Mouse (Mus musculus): ENCODE results near the gene Rnf41.

The Rnf41 gene

DNA sequence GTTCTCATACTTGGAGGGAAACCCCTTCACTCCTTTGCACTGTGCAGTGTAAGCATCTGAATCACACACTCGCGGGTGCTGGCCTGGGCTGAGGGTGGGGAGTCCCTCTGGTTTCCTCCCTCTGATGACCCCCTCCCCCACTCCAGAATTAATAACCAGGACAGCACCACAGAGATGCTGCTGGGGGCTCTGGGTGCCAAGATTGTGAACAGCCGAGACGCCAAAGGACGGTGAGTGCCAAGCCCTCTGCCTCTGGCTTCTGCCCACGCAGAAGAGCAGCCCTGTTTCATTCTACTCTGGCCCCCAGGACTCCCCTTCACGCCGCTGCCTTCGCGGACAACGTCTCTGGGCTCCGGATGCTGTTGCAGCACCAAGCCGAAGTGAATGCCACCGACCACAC lies 22.5 kb upstream of the Rnf41 start:
- DNase-seq, result no peak

DNA sequence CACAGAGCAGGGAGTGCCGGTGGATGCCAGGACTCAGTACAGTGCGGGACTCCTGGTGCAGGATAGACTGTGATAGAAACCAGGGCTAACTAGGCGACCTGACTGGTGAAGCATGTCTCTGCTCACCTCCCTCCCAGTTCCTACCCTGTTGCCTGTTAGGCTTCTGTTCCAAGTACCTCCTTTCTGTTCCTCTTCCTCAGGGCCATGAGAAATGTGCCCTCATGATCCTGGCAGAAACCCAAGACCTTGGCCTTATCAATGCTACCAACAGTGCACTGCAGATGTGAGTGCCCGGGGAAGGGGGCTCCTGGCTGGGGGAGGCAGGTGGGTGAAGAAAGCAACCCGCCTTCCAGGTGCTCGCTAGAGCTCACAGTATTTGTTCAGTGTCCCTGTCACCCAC lies 21.9 kb upstream of the Rnf41 start:
- DNase-seq, result no peak

DNA sequence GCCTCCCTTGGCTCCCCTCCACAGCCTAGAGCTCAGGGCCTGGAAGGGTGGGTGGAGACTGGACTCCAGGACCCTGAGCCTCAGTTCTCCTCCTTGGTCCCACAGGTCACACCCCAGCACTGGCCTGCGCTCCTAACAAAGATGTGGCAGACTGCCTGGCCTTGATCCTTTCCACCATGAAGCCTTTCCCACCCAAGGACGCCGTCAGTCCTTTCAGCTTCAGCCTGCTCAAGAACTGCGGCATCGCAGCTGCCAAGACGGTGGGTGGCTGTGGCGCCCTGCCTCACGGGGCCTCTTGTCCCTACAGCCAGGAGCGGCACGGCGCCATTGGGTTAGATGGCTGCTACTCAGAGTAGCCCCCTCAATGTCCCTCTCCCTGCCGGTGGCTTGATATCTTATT lies 21.1 kb upstream of the Rnf41 start:
- no peak for DNase-seq

DNA sequence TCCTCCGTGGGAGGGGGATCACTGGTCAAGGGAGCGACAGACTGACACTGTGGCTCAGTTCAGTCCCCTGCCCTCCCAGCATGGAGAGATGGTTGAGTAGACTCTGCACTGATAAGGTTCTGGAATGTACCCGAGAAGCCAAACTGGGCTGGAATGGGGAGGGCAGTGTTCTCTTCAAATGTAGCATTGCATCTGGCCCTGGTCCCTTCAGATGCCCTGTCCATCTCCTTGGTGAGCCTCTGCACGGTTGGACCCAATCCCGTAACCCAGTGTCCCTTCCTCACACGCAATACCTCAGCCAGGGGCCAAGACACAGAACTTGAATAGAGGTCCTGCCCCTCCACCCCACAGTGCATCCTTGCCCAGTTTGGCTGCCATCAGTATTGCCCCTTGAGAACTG lies 19.6 kb upstream of the Rnf41 start:
- DNase-seq, result no peak

DNA sequence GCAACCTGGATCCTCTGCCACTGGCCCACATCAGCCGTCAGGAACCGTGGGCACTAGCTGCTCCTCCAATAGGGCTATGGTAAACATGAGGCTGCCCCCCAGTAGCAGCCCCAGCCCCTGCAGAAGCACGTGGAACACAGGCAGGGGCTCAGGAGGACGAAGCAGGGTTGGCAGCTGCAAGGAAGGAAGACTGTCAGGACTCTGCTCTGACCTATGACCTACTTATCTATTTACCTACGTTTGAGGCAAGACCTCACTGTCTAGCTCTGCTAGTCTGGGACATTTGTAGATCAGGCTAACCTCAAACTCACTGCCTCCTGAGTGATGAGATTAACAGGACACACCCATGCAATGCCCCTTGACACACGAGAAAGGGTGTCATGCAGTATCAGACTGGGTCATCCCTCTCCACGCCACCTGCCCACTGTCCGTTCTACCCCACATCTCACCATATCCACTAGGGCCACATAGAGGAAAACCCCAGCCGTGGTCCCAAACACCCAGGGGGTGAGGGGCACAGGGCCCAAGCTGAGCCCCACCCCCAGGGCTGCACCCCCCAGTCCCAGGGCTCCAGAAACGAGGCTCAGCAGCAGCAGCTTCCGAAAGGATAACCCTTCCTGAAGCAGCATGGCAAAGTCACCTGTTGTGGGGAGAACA lies 15.3 kb upstream of the Rnf41 start:
- no peak for DNase-seq

DNA sequence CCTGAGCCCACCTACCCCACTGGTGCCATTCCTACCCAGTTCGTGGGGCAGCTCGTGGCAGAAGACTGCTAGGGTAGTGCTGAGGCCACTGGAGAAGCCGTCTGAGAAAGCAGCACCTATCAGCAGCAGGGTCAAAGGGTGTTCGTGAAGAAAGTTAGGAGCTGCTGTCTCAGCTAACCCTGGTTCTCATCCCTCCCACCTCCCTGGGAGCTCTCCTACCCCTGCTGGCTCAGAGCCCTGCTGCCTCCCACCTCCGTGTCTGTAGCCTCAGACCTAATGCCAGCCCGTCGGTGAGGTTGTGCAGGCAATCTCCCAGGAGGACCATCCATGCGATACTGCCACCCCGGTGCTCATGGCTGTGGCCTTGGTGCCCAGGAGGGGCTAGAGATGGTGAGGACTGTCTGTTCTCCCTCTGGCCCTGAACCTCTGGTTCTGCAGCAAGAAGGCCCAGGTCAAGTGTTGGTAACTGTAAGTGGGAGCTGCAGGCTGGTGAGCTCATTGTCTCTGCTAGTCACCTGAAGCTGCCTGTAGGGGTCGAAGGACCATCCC lies 14.7 kb upstream of the Rnf41 start:
- no peak for DNase-seq

DNA sequence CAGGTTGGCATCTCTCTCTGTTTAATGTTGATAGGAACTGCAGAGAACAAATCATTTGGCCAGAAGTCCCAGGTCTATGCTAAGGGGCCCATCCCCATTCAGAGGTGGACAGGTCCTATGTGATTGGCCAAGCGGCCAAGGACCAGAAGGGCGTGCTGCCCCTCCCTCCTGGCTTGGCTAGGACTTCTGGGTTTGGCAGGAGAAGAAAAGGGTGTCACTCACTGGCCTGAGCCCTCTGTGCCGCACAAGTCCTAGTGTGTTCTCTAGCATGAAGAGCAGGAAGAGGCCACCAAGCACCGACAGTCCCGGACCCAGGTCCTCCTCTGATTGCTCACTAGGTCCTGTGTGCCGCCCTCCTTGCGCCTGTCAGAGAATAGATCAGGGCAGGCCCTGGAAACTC lies 14.0 kb upstream of the Rnf41 start:
- DNase-seq, result no peak

DNA sequence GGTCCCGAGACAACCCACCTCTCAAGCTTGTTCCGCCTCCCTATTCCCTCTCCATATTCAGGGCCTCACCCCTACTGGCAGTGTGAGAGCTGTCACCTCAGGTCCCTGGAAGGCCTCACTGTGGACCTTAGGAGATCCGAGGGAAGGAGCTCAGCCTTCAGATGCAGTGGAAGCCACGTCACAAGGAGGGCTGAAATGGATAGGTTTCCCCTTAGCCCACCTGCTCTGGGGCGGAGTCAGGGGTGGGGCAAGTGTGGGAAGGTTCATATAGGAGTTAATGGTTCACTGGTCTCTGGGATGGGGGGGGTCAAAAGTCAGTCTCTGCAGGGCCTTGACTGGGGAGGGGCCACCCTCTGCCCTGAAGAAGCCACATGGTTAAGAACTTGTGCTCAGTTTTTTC lies 11.1 kb upstream of the Rnf41 start:
- no peak for DNase-seq

DNA sequence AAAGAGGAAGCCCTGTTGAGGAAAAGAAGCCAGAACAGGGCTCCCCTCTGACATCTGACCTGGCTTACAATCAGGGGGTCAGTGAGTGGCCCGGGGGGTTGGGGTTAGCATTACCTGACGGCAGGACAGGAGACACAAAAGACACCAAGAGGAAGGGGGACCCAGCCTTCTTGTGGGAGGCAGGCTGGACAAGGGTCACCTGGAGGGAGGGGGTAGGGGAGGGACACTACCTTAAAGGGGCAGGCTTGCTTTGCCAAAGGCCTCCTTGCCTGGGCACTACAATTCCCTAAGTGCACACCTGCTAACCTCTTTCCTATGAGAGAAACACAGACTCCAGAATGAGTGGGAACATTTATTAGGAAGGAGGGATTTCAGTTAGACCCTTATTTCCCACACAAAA lies 10.4 kb upstream of the Rnf41 start, which contains the start of gene Slc39a5:
Gene Slc39a5, minus strand, starts transcription at position 174 of the 400 bp plus-strand sequence.
- DNase-seq, result no peak

DNA sequence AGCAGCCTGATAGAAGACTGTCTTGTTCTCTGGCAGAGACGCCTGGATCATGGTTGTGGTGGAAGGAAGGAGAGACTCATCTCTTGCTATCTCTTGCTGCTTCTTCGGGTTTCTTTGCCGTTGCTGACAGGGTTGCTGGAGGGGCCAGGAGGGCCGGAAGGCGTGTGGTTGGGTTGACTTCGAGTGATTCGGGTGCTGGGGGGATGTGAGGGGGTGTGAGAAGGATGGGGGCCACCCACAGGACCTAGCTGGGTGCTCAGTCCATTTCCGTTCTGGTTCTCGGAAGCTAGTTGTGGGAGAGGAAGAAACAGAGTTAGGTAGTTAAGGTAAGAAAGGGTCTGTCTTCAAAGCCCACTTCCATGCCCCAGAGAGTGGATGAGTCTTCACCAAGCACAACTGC lies 9.8 kb upstream of the Rnf41 start:
- no peak for DNase-seq

DNA sequence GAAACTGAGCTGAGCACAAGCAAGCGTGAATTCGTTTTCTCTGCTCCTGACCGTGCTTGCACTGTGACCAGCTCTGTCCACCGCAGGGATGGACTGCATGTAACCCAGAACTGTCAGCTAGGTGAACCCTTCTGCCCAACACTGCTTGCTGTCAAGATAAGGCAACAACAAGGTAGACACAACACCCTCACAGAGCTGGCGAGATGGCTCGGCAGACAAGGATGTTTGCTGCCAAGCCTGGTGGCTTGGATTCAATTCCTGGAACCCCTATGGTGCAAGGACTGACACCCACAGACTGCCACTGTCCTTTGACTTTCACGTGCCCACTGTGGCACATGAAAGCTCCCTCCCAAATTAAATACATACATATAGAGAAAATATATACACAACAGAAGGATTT lies 7.5 kb upstream of the Rnf41 start:
- DNase-seq, result no peak

DNA sequence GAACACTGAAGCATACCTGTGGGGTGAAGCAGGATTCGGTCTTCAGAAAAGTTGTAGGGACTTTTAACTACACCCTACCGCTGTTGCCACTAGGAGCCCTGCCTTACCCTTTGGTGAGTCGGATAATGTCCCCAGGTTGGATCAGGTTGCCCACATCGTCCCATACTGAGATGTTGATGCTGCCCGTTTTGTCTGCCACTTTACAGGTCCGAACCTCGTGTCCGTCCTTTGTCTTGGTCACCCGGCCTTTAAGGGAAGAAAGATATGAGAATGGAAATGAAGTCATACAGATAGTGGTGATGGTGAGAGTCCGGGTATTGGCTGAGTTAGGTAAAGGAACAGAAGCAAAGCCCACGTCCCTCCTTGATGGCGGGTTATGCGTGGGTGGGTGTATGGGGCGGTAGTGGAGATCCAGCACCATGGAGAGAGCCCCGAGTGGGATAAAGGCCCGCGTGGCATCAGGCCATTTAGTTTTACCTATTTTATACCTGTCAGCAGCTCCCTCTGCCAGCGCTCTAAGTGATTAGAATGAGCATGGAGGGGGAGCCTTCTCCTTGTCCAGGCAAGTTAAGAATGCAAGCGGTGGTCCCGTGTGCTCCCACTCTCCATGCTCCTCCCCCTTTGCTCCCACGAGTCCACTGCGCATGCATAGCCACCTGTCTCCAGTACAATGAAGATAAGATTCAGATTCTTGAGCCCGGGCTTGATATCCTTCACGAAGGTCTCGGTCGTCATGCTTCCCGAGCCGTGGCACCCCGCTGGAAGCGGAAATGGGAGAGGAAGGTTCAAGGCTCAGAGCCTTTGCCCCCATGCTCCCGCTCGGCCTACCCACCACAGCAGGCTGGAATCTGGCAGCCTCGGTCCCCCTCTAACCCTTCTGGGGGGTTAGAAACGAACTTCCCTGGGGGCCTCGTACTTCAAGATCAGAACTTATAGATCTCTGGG lies 2.6 kb upstream of the Rnf41 start:
- peak; percentile 35 to 52 for DNase-seq

DNA sequence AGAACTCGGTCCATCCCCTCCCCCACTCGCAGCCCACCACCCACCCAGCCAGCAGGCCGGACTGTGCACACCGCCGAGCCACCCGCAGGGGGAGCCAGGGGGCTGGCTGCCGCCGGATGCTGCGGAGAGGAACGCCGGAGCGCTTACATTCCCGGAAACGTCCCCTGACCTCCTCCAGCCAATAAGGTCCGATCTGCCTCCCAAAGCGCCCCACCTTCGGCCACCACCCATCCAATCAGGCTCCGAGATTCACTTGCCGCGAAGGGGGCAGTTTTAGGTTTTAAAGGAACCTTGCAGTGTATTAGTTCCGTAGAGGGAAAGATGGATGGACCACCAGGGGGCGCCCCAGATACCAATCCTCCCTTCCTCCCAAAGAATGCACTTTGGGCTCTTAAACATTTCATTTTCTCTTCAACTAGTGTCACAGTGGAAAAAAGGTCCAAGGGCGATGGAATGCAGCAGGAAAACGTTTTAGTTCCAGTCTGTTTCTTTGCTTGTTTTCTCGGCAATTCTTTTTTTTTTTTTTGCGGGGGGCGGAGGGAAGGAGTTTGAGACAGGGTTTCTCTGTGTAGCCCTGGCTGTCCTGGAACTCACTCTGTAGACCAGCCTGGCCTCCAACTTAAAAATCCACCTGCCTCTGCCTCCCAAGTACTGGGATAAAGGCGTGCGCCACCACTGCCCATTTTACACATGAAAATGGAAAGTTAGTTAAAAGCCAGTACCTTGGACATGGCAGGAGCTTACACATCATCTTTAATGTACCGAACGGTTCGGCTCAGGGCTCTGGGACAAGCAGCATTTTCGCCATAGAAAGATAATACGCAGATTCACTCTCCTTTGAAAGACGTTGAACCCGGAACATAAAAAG lies 1.5 kb upstream of the Rnf41 start:
- DNase-seq, result peak; percentile 95 to 98

DNA sequence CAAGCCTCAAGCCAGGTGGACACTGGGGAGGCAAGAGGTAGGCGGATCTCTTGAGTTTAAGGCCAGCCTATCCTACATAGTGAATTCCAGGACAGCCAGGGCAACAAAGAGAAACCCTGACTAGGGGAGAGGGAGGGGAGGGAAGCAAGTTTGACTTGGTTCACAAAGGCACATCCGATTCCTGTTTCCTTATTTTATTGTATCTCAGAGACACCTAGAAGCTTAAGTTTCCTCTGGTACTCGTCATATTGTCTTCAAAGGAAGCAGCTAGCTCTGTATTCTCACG lies 954 bp upstream of the Rnf41 start:
- no peak for DNase-seq

DNA sequence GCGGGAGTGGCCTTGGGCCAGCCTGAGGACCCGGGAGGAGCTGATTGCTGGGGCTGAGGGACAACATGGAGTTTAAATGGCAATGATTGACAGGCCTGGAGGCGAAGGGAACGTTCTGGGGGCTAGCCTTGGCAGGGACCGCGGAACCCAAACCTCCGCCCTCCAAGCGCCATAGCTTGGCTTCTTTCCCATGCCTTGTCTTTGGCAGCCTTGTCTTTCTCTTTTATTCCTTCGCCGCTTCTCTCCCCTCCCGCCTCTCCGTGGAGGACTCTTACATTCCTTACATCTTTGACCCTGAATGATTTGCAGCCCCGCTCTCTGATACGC lies 561 bp downstream of the Rnf41 start:
- DNase-seq, result no peak

DNA sequence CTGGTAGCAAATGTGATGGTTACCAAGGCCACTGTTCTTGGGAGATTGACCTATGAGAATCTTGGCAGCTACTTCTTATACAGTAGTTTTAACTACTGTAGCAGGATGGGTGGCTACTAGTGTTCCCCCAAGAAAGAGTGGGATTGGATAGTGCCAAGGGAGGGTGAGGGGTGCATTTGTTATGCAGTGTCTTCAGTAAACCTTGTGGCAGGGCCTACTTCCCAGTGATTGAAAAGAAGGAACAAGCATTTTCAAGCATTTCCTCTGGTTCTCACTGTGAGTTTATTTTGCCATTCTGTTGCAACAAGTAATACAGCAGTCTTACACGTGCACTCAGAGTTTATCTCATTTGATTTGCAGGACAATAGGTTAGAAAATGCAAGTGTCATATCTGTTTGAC lies 1.1 kb downstream of the Rnf41 start:
- DNase-seq, result no peak

DNA sequence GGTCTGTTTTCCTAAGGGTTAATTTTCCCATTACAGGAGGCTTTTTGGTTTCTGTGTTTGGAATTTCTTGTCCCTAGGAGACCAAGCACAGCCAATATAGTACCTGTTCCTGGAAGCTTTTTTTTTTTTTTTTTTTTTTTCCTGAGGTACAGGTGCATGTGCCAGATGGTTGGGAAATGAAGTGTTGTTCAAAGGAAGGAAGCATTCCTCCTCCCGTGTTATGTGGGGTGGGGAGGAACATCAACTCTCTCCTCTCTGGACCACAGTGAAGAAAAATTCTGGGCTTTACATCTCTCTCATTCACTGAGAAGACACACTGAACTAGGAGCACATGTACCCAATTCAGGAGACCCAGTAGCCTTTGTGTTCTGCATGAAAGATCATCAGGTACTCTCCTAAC lies 1.6 kb downstream of the Rnf41 start:
- no peak for DNase-seq

DNA sequence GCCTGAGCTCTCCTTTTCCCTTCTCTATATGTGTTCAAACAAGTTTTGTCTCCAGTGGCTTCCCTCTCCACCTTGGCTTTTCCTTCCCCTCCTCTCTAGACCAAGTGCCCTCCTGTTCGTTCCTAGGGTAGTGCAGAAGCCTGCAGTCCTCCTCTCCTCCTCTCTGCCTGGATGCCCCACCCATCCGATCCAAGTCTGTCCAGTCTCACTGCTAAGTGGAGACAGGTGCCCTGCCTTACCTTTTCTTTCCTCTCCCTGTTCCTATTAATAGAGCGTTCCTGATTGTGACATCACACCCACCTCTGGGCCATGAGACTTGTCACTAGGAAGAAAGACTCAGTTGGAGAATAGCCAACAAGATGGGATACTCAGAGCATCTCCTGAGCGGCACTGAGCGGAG lies 3.4 kb downstream of the Rnf41 start:
- no peak for DNase-seq

DNA sequence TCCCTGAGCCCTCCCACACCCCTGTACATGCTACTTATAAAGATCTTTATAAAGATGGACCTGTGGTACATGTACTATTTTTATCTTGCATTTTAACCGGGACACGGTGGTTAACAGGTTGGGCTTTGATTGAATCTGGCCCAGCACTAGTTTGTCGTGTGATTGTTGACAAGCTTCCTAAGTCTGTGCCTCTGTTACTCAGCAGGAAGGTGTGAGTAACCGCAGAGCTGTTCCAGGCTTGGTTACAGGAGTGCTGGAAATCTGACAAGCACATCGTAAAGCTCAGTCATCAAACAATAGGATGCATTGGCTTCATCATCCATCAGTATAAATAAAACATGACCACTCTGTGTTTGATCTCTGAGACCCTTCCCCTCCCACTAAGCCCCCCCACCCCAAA lies 11.0 kb downstream of the Rnf41 start:
- DNase-seq, result no peak

DNA sequence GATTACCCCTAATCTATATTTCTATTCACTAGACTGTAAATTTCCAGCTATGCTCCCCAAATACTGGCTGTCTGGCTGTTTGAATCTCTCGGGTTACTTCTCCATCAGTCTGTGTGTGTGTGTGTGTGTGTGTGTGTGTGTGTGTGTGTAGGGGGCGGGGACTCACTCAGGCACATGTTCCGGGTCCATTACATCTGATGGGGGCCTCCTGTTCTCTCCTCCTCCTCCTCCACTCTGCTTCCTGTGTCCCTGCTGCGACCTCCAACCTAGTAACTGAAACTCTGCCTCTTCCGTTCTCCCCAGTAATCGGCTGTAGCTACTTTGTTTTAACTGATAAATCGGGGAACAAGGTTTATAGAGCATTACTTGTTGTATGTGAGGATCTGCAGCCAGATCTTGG lies 13.1 kb downstream of the Rnf41 start:
- peak; percentile 38 to 64 for DNase-seq

DNA sequence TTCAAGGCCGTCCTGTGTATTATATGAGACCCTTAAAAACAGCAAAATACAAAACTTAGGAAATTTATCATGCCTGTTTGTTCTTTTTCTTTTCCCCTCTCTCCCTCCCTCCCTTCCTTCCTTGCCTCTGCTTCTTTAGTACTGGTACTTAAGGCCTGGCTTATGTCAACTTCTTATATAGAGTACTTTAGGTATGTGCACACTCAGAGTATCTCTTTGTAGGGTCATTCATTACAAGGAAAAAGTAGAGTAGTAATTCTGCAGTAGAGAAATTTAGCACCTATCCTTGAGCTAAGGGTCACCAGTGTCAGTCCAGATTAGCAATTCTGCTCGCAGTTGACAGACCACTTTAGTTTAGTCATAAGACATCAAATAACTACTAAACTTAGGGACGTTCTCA lies 13.8 kb downstream of the Rnf41 start:
- DNase-seq, result no peak

DNA sequence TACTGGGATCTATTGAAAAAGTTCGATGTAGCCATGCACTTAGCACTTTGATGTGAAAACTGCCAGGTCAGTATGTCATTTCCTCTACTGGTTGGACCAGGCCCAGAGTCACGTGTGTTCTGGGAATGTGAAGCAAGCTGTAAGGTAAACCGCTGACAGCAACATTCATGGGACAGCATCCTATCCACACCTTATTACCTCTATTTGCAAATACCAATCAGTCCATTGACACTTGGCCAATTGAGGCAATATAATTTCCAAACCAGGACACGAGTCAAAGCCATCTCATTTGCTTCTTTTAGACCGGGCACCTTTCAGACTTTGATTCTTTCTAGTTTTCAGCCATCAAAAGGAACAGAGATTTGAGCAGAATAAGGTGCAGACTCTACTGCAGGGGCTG lies 17.6 kb downstream of the Rnf41 start:
- DNase-seq, result no peak

DNA sequence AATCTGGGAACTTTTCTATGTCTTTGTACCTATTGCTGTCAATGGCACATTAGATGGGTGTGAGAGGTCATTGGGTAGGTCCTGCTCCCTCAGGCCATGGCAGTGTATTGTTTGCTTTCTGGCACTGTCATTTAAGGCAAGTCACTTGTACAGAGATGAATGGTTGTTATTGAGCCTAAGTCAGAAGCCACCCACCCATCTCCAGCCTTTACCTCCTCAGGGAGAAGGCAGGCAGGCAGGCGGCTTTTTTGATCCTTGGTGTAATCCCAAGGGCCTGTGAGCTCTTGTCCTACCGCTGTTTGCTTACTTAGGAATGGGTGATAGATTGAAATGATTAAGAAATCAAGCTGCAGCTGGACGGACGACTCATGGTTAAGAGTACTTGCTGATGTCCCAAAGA lies 18.0 kb downstream of the Rnf41 start:
- DNase-seq, result no peak

DNA sequence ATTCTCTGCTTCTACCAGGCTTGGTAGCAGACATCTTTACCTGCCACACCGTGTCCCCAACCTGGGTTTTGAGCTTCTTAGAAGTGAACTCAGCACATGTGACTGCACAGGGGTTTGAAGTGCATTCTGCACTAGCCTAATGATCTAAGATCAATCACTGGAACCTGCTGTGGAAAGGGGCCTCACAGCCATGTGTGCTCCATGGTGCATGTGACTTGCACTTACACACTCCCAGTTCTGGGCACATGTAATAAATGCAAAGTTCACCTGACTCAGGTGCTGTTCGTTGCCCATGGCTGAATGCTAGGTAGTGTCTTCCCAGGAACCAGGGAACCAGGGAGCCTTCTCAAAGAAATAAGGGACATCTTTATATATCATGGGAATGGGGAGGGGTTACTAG lies 22.0 kb downstream of the Rnf41 start:
- DNase-seq, result no peak

Data from thymus, postnatal 36 days (tissue).